Comparison of ENCODE assay signal across 8 mouse cellular contexts in the genomic region with DNA sequence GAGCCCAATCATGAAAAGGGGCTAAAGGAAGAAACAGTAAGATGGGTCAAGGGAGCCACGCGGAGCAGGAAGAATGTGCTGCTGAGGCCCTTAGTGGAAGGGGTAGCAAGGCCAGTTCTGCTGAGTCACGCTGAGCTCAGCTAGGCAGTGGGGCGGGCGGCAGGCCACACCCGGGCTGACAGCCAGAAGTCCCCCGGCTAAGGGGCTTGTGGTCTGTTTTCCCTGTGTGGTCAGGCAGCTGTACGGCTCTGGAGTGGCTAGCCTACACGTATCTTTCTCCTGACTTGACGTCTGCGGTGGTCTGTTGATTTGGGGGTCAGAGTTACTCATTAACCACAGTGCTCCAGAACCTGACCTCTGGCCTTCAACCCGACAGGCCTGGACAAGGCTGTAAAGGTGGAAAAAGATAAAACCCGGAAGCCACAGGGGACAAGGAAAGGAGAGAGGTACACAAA. TPM values are rescaled to one million over a fixed set of nuclear protein-coding genes. Genes with fewer than 3 reads are reported as not detected.
DNase-seq lines count a peak whose midpoint lies in the region; ATAC-seq and TF ChIP-seq lines count a peak whose summit lies in the region.

No protein-coding gene starts in this region.

- ATAC-seq in forebrain, postnatal 0 days: no peak
- no peak for ATAC-seq in hindbrain, embryonic 15.5 days (ENCODE audit: low FRiP score, low read depth)
- peak; percentile 70 for ATAC-seq in liver, embryonic 11.5 days (replicated peaks; ENCODE audit: low FRiP score)
- ATAC-seq in midbrain, postnatal 0 days (ENCODE audit: low FRiP score): no peak

- H3K4me1 ChIP-seq in forebrain, postnatal 0 days (ENCODE audit: insufficient read depth): peaks cover 28% of the 10 kb centered on the region
- H3K4me1 ChIP-seq in hindbrain, embryonic 15.5 days (replicated peaks): peaks cover 58% of the 10 kb centered on the region
- H3K4me1 ChIP-seq in liver, embryonic 11.5 days (replicated peaks; ENCODE audit: control insufficient read depth, insufficient read depth, low read length): peaks cover 52% of the 10 kb centered on the region
- peaks cover 14% of the 10 kb centered on the region for H3K4me1 ChIP-seq in midbrain, postnatal 0 days (ENCODE audit: insufficient read depth, low read length)

- peaks cover 46% of the 10 kb centered on the region for H3K36me3 ChIP-seq in forebrain, postnatal 0 days (ENCODE audit: insufficient read depth)
- peaks cover 34% of the 10 kb centered on the region for H3K36me3 ChIP-seq in hindbrain, embryonic 15.5 days
- peaks cover 37% of the 10 kb centered on the region for H3K36me3 ChIP-seq in liver, embryonic 11.5 days (ENCODE audit: control insufficient read depth, insufficient read depth, low read length)
- H3K36me3 ChIP-seq in midbrain, postnatal 0 days (ENCODE audit: insufficient read depth, low read length): peaks cover 27% of the 10 kb centered on the region

- 41% methylated on average over 13 of the region's 13 CpGs for WGBS in forebrain, postnatal 0 days
- 23% methylated on average over 13 of the region's 13 CpGs for WGBS in hindbrain, embryonic 15.5 days
- WGBS in liver, embryonic 11.5 days: 7% methylated on average over 13 of the region's 13 CpGs
- 44% methylated on average over 13 of the region's 13 CpGs for WGBS in midbrain, postnatal 0 days

- TF ChIP-seq CTCF in forebrain, postnatal 0 days (IDR thresholded peaks at IDR 0.05; ENCODE audit: low read depth): no peak
- TF ChIP-seq CTCF in midbrain, postnatal 0 days (IDR thresholded peaks at IDR 0.05): no peak

- H3K27me3 ChIP-seq in forebrain, postnatal 0 days (ENCODE audit: insufficient read depth, low read length): no peaks in the 10 kb centered on the region
- H3K27me3 ChIP-seq in hindbrain, embryonic 15.5 days: no peaks in the 10 kb centered on the region
- H3K27me3 ChIP-seq in liver, embryonic 11.5 days (replicated peaks; ENCODE audit: control insufficient read depth, insufficient read depth, low read length): no peaks in the 10 kb centered on the region
- H3K27me3 ChIP-seq in midbrain, postnatal 0 days (ENCODE audit: insufficient read depth, low read length): no peaks in the 10 kb centered on the region

- no peaks in the 10 kb centered on the region for H3K9me3 ChIP-seq in forebrain, postnatal 0 days (ENCODE audit: low read length)
- H3K9me3 ChIP-seq in hindbrain, embryonic 15.5 days: no peaks in the 10 kb centered on the region
- no peaks in the 10 kb centered on the region for H3K9me3 ChIP-seq in liver, embryonic 11.5 days (ENCODE audit: control insufficient read depth, low read length)
- no peaks in the 10 kb centered on the region for H3K9me3 ChIP-seq in midbrain, postnatal 0 days (ENCODE audit: low read length)

- H3K9ac ChIP-seq in forebrain, postnatal 0 days: no peak overlapping the region
- H3K9ac ChIP-seq in hindbrain, embryonic 15.5 days: no peak overlapping the region
- H3K9ac ChIP-seq in liver, embryonic 11.5 days (ENCODE audit: low read depth, low read length): peak overlapping the region; percentile 83
- H3K9ac ChIP-seq in midbrain, postnatal 0 days (replicated peaks; ENCODE audit: low read length, poor library complexity, severe bottlenecking): no peak overlapping the region

- DNase-seq in ovary, postnatal 36 days (ENCODE audit: low spot score): peak; percentile 68
- no peak for DNase-seq in ovary, postnatal 10 days (ENCODE audit: low spot score)
- DNase-seq in c-Kit-positive CD71-negative TER-119-negative erythroid progenitor cells, embryonic 14.5 days (ENCODE audit: low read depth): peak; percentile 62
- peak; percentile 43 for DNase-seq in forebrain, postnatal 0 days
- peak; percentile 83 for DNase-seq in liver, embryonic 11.5 days (ENCODE audit: low spot score)
- DNase-seq in midbrain, postnatal 0 days (ENCODE audit: low spot score): peak; percentile 72
- DNase-seq in urinary bladder, postnatal 36 days (ENCODE audit: low spot score in 2 of 2): peak; percentile 79 to 82

- H3K4me3 ChIP-seq in forebrain, postnatal 0 days (ENCODE audit: low read depth, low read length): no peak overlapping the region
- 0 out of 2 replicates have a peak overlapping the region, but pooled peaks have one; percentile 5 for H3K4me3 ChIP-seq in hindbrain, embryonic 15.5 days
- peak overlapping the region; percentile 89 for H3K4me3 ChIP-seq in liver, embryonic 11.5 days (ENCODE audit: low read depth, low read length)
- no peak overlapping the region for H3K4me3 ChIP-seq in midbrain, postnatal 0 days (ENCODE audit: low read depth, low read length)

- peak overlapping the region; percentile 92 for H3K27ac ChIP-seq in forebrain, postnatal 0 days (ENCODE audit: low read depth, low read length)
- peak overlapping the region; percentile 95 for H3K27ac ChIP-seq in hindbrain, embryonic 15.5 days (replicated peaks)
- H3K27ac ChIP-seq in liver, embryonic 11.5 days (ENCODE audit: low read depth, low read length): peak overlapping the region; percentile 96
- H3K27ac ChIP-seq in midbrain, postnatal 0 days (ENCODE audit: low read depth, low read length): peak overlapping the region; percentile 82; the same call in 1 of the 2 replicates

- 0 out of 2 replicates have a peak overlapping the region, but pooled peaks have one; percentile 52 for H3K4me2 ChIP-seq in forebrain, postnatal 0 days (ENCODE audit: low read depth)
- H3K4me2 ChIP-seq in hindbrain, embryonic 15.5 days: peak overlapping the region; percentile 64; the same call in 1 of the 2 replicates
- H3K4me2 ChIP-seq in liver, embryonic 11.5 days: peak overlapping the region; percentile 73
- H3K4me2 ChIP-seq in midbrain, postnatal 0 days (ENCODE audit: low read depth, low read length, poor library complexity, severe bottlenecking): no peak overlapping the region

RNA-seq across cellular contexts. Expression of a gene that starts 1.2 kb away (rescaled TPM):
- 2,541 and 3,015 TPM in 2 replicates for total RNA-seq in forebrain, postnatal 0 days (2014; rRNA removed)
- polyA plus RNA-seq in forebrain, postnatal 0 days (2015; fragmentation: Nextera tagmentation; extraction: Ambion mirVana): 5,542 and 6,210 TPM in 2 replicates
- polyA plus RNA-seq in hindbrain, embryonic 15.5 days (2015; fragmentation: Nextera tagmentation; extraction: Ambion mirVana): 5,657 and 5,762 TPM in 2 replicates
- polyA plus RNA-seq in liver, embryonic 11.5 days (2014; fragmentation: Nextera tagmentation; extraction: Ambion mirVana): 6,297 and 6,318 TPM in 2 replicates
- total RNA-seq in midbrain, postnatal 0 days (2014; rRNA removed): 2,165 and 2,428 TPM in 2 replicates
- polyA plus RNA-seq in midbrain, postnatal 0 days (2015; fragmentation: Nextera tagmentation; extraction: Ambion mirVana): 4,797 and 5,109 TPM in 2 replicates

RNA-seq across cellular contexts. Expression of a gene that starts 5.8 kb away (rescaled TPM):
- 120 and 127 TPM in 2 replicates for total RNA-seq in forebrain, postnatal 0 days (2014; rRNA removed)
- 276 and 297 TPM in 2 replicates for polyA plus RNA-seq in forebrain, postnatal 0 days (2015; fragmentation: Nextera tagmentation; extraction: Ambion mirVana)
- 245 and 250 TPM in 2 replicates for polyA plus RNA-seq in hindbrain, embryonic 15.5 days (2015; fragmentation: Nextera tagmentation; extraction: Ambion mirVana)
- 190 and 212 TPM in 2 replicates for polyA plus RNA-seq in liver, embryonic 11.5 days (2014; fragmentation: Nextera tagmentation; extraction: Ambion mirVana)
- total RNA-seq in midbrain, postnatal 0 days (2014; rRNA removed): 119 and 144 TPM in 2 replicates
- 254 and 258 TPM in 2 replicates for polyA plus RNA-seq in midbrain, postnatal 0 days (2015; fragmentation: Nextera tagmentation; extraction: Ambion mirVana)

RNA-seq across cellular contexts. Expression of a gene that starts 20.8 kb away (rescaled TPM):
- 0.19 and 0.46 TPM in 2 replicates for total RNA-seq in forebrain, postnatal 0 days (2014; rRNA removed)
- 0.07 and 0.25 TPM in 2 replicates for polyA plus RNA-seq in forebrain, postnatal 0 days (2015; fragmentation: Nextera tagmentation; extraction: Ambion mirVana)
- polyA plus RNA-seq in hindbrain, embryonic 15.5 days (2015; fragmentation: Nextera tagmentation; extraction: Ambion mirVana): 0.13 and 0.30 TPM in 2 replicates
- polyA plus RNA-seq in liver, embryonic 11.5 days (2014; fragmentation: Nextera tagmentation; extraction: Ambion mirVana): 2.3 and 3.2 TPM in 2 replicates
- total RNA-seq in midbrain, postnatal 0 days (2014; rRNA removed): not detected in 2 replicates
- 0.37 and 0.67 TPM in 2 replicates for polyA plus RNA-seq in midbrain, postnatal 0 days (2015; fragmentation: Nextera tagmentation; extraction: Ambion mirVana)

RNA-seq across cellular contexts. Expression of a gene that starts 23.0 kb away (rescaled TPM):
- total RNA-seq in forebrain, postnatal 0 days (2014; rRNA removed): 123 and 149 TPM in 2 replicates
- polyA plus RNA-seq in forebrain, postnatal 0 days (2015; fragmentation: Nextera tagmentation; extraction: Ambion mirVana): 98.3 and 104 TPM in 2 replicates
- polyA plus RNA-seq in hindbrain, embryonic 15.5 days (2015; fragmentation: Nextera tagmentation; extraction: Ambion mirVana): 108 and 110 TPM in 2 replicates
- 240 and 250 TPM in 2 replicates for polyA plus RNA-seq in liver, embryonic 11.5 days (2014; fragmentation: Nextera tagmentation; extraction: Ambion mirVana)
- 129 and 146 TPM in 2 replicates for total RNA-seq in midbrain, postnatal 0 days (2014; rRNA removed)
- 80.5 and 90.8 TPM in 2 replicates for polyA plus RNA-seq in midbrain, postnatal 0 days (2015; fragmentation: Nextera tagmentation; extraction: Ambion mirVana)

RNA-seq across cellular contexts. Expression of a gene that starts 25.7 kb away (rescaled TPM):
- total RNA-seq in forebrain, postnatal 0 days (2014; rRNA removed): not detected in 2 replicates
- polyA plus RNA-seq in forebrain, postnatal 0 days (2015; fragmentation: Nextera tagmentation; extraction: Ambion mirVana): not detected in 2 replicates
- not detected in 2 replicates for polyA plus RNA-seq in hindbrain, embryonic 15.5 days (2015; fragmentation: Nextera tagmentation; extraction: Ambion mirVana)
- not detected in 2 replicates for polyA plus RNA-seq in liver, embryonic 11.5 days (2014; fragmentation: Nextera tagmentation; extraction: Ambion mirVana)
- total RNA-seq in midbrain, postnatal 0 days (2014; rRNA removed): 0.52 and 1.6 TPM in 2 replicates
- not detected in 2 replicates for polyA plus RNA-seq in midbrain, postnatal 0 days (2015; fragmentation: Nextera tagmentation; extraction: Ambion mirVana)

Comparison
In these comparisons a context has a peak if more than half of its experiments do, and no peak if none do; other contexts are left out.
1. H3K4me3 ChIP-seq: peak in hindbrain, embryonic 15.5 days (single experiment) and liver, embryonic 11.5 days (single experiment); none in forebrain, postnatal 0 days (single experiment) and midbrain, postnatal 0 days (single experiment).
2. Peak in every context shown above with its lines, with median percentiles within 50 percentile points of each other: H3K27ac ChIP-seq.